Mouse (Mus musculus) frontal cortex, postnatal 25 days (tissue): Measurements from ENCODE around the gene Itga7.

Experiments
- DNase-seq, 2 experiments: peaks; one replicate each; pipeline ENCODE4 v3.0.0; 2022; ENCODE audit warnings: low spot score in 2 of 2

Gene Itga7

GRCm38 (mm10) chr10:128911430-128911829 is 22.2 kb upstream of the Itga7 start:
- DNase-seq, result no peak

GRCm38 (mm10) chr10:128912268-128912667 is 21.4 kb upstream of the Itga7 start:
- DNase-seq, result no peak

GRCm38 (mm10) chr10:128912791-128913190 is 20.8 kb upstream of the Itga7 start:
- DNase-seq, result no peak

- DNase-seq, result peak; percentile 89 to 91
These were observed 20.4 kb upstream of the Itga7 start for GRCm38 (mm10) chr10:128913219-128913618.

- DNase-seq, result no peak
These were observed 19.9 kb upstream of the Itga7 start for GRCm38 (mm10) chr10:128913696-128914095.

- DNase-seq, result no peak
These were observed 18.1 kb upstream of the Itga7 start for GRCm38 (mm10) chr10:128915550-128915949.

GRCm38 (mm10) chr10:128916665-128917064 is 17.0 kb upstream of the Itga7 start:
- no peak for DNase-seq

GRCm38 (mm10) chr10:128917400-128917799 is 16.2 kb upstream of the Itga7 start:
- no peak for DNase-seq

GRCm38 (mm10) chr10:128918246-128918645 is 15.4 kb upstream of the Itga7 start:
- no peak for DNase-seq

GRCm38 (mm10) chr10:128919203-128919631 is 14.4 kb upstream of the Itga7 start:
- DNase-seq, result no peak

- DNase-seq, result no peak
These were observed 13.7 kb upstream of the Itga7 start for GRCm38 (mm10) chr10:128919966-128920365.

- no peak for DNase-seq
These were observed 12.9 kb upstream of the Itga7 start for GRCm38 (mm10) chr10:128920736-128921161.

GRCm38 (mm10) chr10:128921251-128921650 is 12.4 kb upstream of the Itga7 start:
- DNase-seq, result no peak

- DNase-seq, result no peak
These were observed 11.5 kb upstream of the Itga7 start for GRCm38 (mm10) chr10:128921883-128922821.

- no peak for DNase-seq
These were observed 10.9 kb upstream of the Itga7 start, which contains the start of gene Rdh5 for GRCm38 (mm10) chr10:128922822-128923012. TSS of gene Rdh5 (minus strand) at chr10:128922888.

GRCm38 (mm10) chr10:128923013-128923691 is 10.5 kb upstream of the Itga7 start:
- DNase-seq, result peak; percentile 85 to 91

- DNase-seq, result no peak
These were observed 9.7 kb upstream of the Itga7 start, which contains the start of gene Bloc1s1 for GRCm38 (mm10) chr10:128923935-128924334. TSS of gene Bloc1s1 (minus strand) at chr10:128924035.

- DNase-seq, result no peak
These were observed 5.3 kb upstream of the Itga7 start for GRCm38 (mm10) chr10:128928356-128928755.

- DNase-seq, result no peak
These were observed 3.8 kb upstream of the Itga7 start for GRCm38 (mm10) chr10:128929638-128930378.

- DNase-seq, result no peak
These were observed 2.2 kb upstream of the Itga7 start for GRCm38 (mm10) chr10:128931441-128931840.

- no peak for DNase-seq
These were observed 531 bp downstream of the Itga7 start for GRCm38 (mm10) chr10:128933976-128934721.
